Mouse (Mus musculus) lung, embryonic 16.5 days (tissue): ENCODE data around the gene Magi2. TPM values are rescaled to one million over a fixed set of nuclear protein-coding genes. Genes with fewer than 3 reads are reported as not detected.

ENCODE experiments used
- ATAC-seq: fragments of 200-750 bp; cut with Nextera tagmentation; 2 replicates; pipeline ENCODE4 v1.8.0; 2017; ENCODE audit warnings: low read depth, mild to moderate bottlenecking, moderate library complexity
- H3K27ac ChIP-seq: fragments of 300-500 bp; sonication (generic); 2 replicates; pipeline ENCODE4 v1.5.1; 2014; ENCODE audit warnings: mild to moderate bottlenecking, control low read depth, low read length
- H3K27me3 ChIP-seq: fragments of 300-500 bp; sonication (generic); 2 replicates; pipeline ENCODE4 v1.6.1; 2014; ENCODE audit warnings: low read depth, low read length, mixed read lengths; ENCODE audit not compliant: control insufficient read depth, insufficient read depth
- H3K36me3 ChIP-seq: fragments of 300-500 bp; sonication (generic); 2 replicates; pipeline ENCODE4 v1.6.1; 2014; ENCODE audit warnings: low read length; ENCODE audit not compliant: control insufficient read depth, insufficient read depth
- H3K4me1 ChIP-seq: fragments of 300-500 bp; sonication (generic); replicated peaks from 2 replicates; pipeline ENCODE4 v1.6.1; 2014; ENCODE audit warnings: low read length, mixed read lengths; ENCODE audit not compliant: control insufficient read depth, insufficient read depth
- H3K4me2 ChIP-seq: fragments of 300-500 bp; sonication (generic); 2 replicates; pipeline ENCODE4 v1.6.1; 2014; ENCODE audit warnings: low read depth, low read length, control low read depth
- H3K4me3 ChIP-seq: fragments of 300-500 bp; sonication (generic); 2 replicates; pipeline ENCODE4 v1.5.1; 2014; ENCODE audit warnings: mild to moderate bottlenecking, low read length, control low read depth
- H3K9ac ChIP-seq: fragments of 300-500 bp; sonication (generic); 2 replicates; pipeline ENCODE4 v1.6.1; 2014; ENCODE audit warnings: low read length, control low read depth
- H3K9me3 ChIP-seq: fragments of 300-500 bp; sonication (generic); 2 replicates; pipeline ENCODE4 v1.6.1; 2016; ENCODE audit warnings: low read length; ENCODE audit not compliant: control insufficient read depth
- WGBS: fragments of 180-500 bp; shearing (Covaris S2); extraction: QIAGEN DNeasy Blood & Tissue Kit; methylation state at CpG from one replicate; pipeline ENCODE4 v1.1.7; 2014; 5-methylcytosine and 5-hydroxymethylcytosine counted together
- polyA plus RNA-seq: library from polyadenylated mRNA; unstranded; fragments of >200 nt; fragmentation: Nextera tagmentation; extraction: Ambion mirVana; gene quantifications from 2 replicates; pipeline ENCODE4 v1.2.1, GENCODE M21; 2015

Gene Magi2
- polyA plus RNA-seq, 1 experiment from 2014 or later, result 2.5 TPM

GRCm38 (mm10) chr5:20634046-20634769 is 1407.4 kb downstream of the Magi2 start:
- no peak for ATAC-seq
- 60% methylated on average over 14 of the region's 14 CpGs for WGBS
- no peak overlapping the region for H3K4me3 ChIP-seq
- H3K9me3 ChIP-seq, result no peaks in the 10 kb centered on the region
- H3K4me2 ChIP-seq, result no peak overlapping the region
- H3K9ac ChIP-seq, result no peak overlapping the region
- no peaks in the 10 kb centered on the region for H3K27me3 ChIP-seq
- H3K4me1 ChIP-seq, result no peaks in the 10 kb centered on the region
- no peak overlapping the region for H3K27ac ChIP-seq
- no peaks in the 10 kb centered on the region for H3K36me3 ChIP-seq

- no peaks in the 10 kb centered on the region for H3K4me1 ChIP-seq
- no peaks in the 10 kb centered on the region for H3K9me3 ChIP-seq
- no peaks in the 10 kb centered on the region for H3K27me3 ChIP-seq
- H3K36me3 ChIP-seq, result no peaks in the 10 kb centered on the region
- H3K27ac ChIP-seq, result no peak overlapping the region
- WGBS, result 70% methylated on average over 8 of the region's 8 CpGs
- H3K9ac ChIP-seq, result no peak overlapping the region
- ATAC-seq, result no peak
- no peak overlapping the region for H3K4me2 ChIP-seq
- H3K4me3 ChIP-seq, result no peak overlapping the region
These were observed 1408.0 kb downstream of the Magi2 start for GRCm38 (mm10) chr5:20634822-20635221.

- no peak for ATAC-seq
These were observed 1410.6 kb downstream of the Magi2 start for GRCm38 (mm10) chr5:20637300-20637989.

GRCm38 (mm10) chr5:20642196-20642595 is 1415.4 kb downstream of the Magi2 start:
- no peaks in the 10 kb centered on the region for H3K4me1 ChIP-seq
- no peaks in the 10 kb centered on the region for H3K27me3 ChIP-seq
- H3K4me2 ChIP-seq, result no peak overlapping the region
- no peak for ATAC-seq
- H3K9me3 ChIP-seq, result no peaks in the 10 kb centered on the region
- H3K27ac ChIP-seq, result no peak overlapping the region
- no peaks in the 10 kb centered on the region for H3K36me3 ChIP-seq
- no peak overlapping the region for H3K4me3 ChIP-seq
- no peak overlapping the region for H3K9ac ChIP-seq
- WGBS, result 55% methylated on average over 7 of the region's 7 CpGs

More at GRCm38 (mm10) chr5:20637300-20637989, 1410.6 kb downstream of the Magi2 start:
- WGBS, result 70% methylated on average over 5 of the region's 5 CpGs
- Histone ChIP-seq H3K9me3 (no peaks in the 10 kb centered on the region), H3K4me1 (no peaks in the 10 kb centered on the region), H3K4me3 (no peak overlapping the region), H3K27ac (no peak overlapping the region), H3K4me2 (no peak overlapping the region), H3K27me3 (no peaks in the 10 kb centered on the region), H3K36me3 (no peaks in the 10 kb centered on the region), H3K9ac (no peak overlapping the region)

- 81% methylated on average over 1 of the region's 1 CpGs for WGBS
- H3K27ac ChIP-seq, result no peak overlapping the region
- ATAC-seq, result no peak
- no peak overlapping the region for H3K4me3 ChIP-seq
- no peak overlapping the region for H3K4me2 ChIP-seq
- no peak overlapping the region for H3K9ac ChIP-seq
- H3K36me3 ChIP-seq, result no peaks in the 10 kb centered on the region
- no peaks in the 10 kb centered on the region for H3K4me1 ChIP-seq
- no peaks in the 10 kb centered on the region for H3K9me3 ChIP-seq
- no peaks in the 10 kb centered on the region for H3K27me3 ChIP-seq
These were observed 1416.9 kb downstream of the Magi2 start for GRCm38 (mm10) chr5:20643741-20644140.

GRCm38 (mm10) chr5:20646947-20647346 is 1420.1 kb downstream of the Magi2 start:
- Histone ChIP-seq H3K9ac (no peak overlapping the region), H3K4me2 (no peak overlapping the region), H3K4me1 (no peaks in the 10 kb centered on the region), H3K4me3 (no peak overlapping the region), H3K36me3 (no peaks in the 10 kb centered on the region), H3K9me3 (no peaks in the 10 kb centered on the region; the same call in 1 of the 2 replicates), H3K27ac (no peak overlapping the region), H3K27me3 (no peaks in the 10 kb centered on the region)
- ATAC-seq, result no peak
- WGBS, result 85% methylated on average over 3 of the region's 3 CpGs

- no peaks in the 10 kb centered on the region for H3K27me3 ChIP-seq
- WGBS, result 67% methylated on average over 11 of the region's 11 CpGs
- ATAC-seq, result no peak
- H3K27ac ChIP-seq, result no peak overlapping the region
- H3K9ac ChIP-seq, result no peak overlapping the region
- no peaks in the 10 kb centered on the region; the same call in 1 of the 2 replicates for H3K4me1 ChIP-seq
- no peaks in the 10 kb centered on the region for H3K36me3 ChIP-seq
- no peak overlapping the region for H3K4me3 ChIP-seq
- H3K4me2 ChIP-seq, result no peak overlapping the region
- H3K9me3 ChIP-seq, result no peaks in the 10 kb centered on the region; the same call in 1 of the 2 replicates
These were observed 1426.8 kb downstream of the Magi2 start for GRCm38 (mm10) chr5:20653425-20654185.

- H3K4me3 ChIP-seq, result no peak overlapping the region
- H3K9me3 ChIP-seq, result no peaks in the 10 kb centered on the region
- WGBS, result 43% methylated on average over 10 of the region's 10 CpGs
- H3K27me3 ChIP-seq, result no peaks in the 10 kb centered on the region
- no peak overlapping the region for H3K4me2 ChIP-seq
- no peaks in the 10 kb centered on the region for H3K36me3 ChIP-seq
- H3K4me1 ChIP-seq, result no peaks in the 10 kb centered on the region; the same call in 1 of the 2 replicates
- H3K9ac ChIP-seq, result no peak overlapping the region
- ATAC-seq, result no peak
- no peak overlapping the region for H3K27ac ChIP-seq
These were observed 1428.1 kb downstream of the Magi2 start for GRCm38 (mm10) chr5:20654766-20655472.
